Mouse (Mus musculus) megakaryocyte progenitor cell, adult 5-6 weeks (primary cell): ENCODE data around the gene Psmb9. TPM values are rescaled to one million over a fixed set of nuclear protein-coding genes. Genes with fewer than 3 reads are reported as not detected.
"Not testable (repeated sequence)": the region's sequence is repeated elsewhere in the genome, so short reads cannot be mapped to it uniquely, and the experiment has no call there.

Experiments
- ATAC-seq: replicated peaks from 2 replicates; pipeline ENCODE4 v1.8.0; 2016; ENCODE audit warnings: mild to moderate bottlenecking, moderate TSS enrichment, inconsistent platforms; ENCODE audit not compliant: poor library complexity
- total RNA-seq, 2 experiments: library from RNA; stranded (forward) in 1 of 2; stranded (reverse) in 1 of 2; fragments of 157-497, 149-512 nt in 1 of 2; fragments of 200-1000 nt in 1 of 2; gene quantifications; 2 replicates each; pipeline versions ENCODE4 v1.2.3 to v1.2.4; 2015 to 2017

Gene Psmb9
- total RNA-seq, 2 experiments from 2014 or later = 120 to 126 TPM

DNA sequence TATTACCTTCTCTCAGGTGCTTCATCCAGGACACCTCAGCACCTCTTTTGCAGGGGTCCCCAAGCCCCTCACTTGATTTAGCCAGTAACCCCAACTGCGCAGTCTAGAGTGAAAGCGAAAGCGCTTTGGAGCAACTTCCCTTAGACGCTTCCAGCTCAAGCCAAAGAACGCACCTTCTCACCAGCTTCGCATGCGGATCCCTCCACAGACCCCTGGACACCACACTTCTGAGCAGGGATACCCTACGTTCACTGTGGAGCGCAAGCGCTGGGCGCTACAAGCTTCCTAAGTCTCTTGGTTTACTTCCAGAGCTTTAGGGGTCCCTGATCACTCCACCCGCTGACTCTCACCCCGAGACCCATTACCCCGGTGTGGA, 691 bp downstream of the Psmb9 start:
- ATAC-seq = peak; percentile 11; the same call in 1 of the 2 replicates

- no peak for ATAC-seq
These were observed 2.0 kb downstream of the Psmb9 start for GRCm38 (mm10) chr17:34185526-34185925.

DNA sequence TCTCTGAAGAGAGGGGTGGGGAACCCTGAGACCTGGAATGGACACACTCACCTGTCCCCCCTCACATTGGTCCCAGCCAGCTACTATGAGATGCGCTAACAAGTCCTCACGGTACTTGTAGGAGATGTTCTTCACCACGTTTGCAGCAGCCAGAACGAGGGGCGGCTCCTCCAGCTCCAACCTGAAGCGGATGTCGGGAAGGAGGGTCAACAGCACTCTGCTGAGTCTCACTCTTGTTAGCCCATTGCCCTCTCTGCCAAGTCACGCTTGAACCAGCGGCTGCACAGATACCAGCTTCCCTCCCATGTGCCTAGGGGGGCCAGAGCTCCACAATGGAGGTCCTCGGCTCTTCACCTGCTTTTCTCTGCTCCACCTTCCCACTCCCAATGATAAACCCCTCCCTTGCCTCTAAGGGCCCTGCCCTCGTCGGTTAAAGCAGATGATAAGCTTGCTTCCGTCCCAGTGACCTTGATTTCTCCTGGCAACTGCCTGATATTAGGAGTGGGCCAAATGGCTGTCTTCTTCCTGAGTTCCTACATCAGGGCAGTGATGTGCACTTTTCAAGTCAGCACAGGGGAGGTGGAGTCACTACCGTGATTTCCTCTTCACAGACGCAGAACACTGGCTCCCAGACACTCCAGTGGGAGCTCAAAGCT, 3.9 kb downstream of the Psmb9 start:
- no peak for ATAC-seq

DNA sequence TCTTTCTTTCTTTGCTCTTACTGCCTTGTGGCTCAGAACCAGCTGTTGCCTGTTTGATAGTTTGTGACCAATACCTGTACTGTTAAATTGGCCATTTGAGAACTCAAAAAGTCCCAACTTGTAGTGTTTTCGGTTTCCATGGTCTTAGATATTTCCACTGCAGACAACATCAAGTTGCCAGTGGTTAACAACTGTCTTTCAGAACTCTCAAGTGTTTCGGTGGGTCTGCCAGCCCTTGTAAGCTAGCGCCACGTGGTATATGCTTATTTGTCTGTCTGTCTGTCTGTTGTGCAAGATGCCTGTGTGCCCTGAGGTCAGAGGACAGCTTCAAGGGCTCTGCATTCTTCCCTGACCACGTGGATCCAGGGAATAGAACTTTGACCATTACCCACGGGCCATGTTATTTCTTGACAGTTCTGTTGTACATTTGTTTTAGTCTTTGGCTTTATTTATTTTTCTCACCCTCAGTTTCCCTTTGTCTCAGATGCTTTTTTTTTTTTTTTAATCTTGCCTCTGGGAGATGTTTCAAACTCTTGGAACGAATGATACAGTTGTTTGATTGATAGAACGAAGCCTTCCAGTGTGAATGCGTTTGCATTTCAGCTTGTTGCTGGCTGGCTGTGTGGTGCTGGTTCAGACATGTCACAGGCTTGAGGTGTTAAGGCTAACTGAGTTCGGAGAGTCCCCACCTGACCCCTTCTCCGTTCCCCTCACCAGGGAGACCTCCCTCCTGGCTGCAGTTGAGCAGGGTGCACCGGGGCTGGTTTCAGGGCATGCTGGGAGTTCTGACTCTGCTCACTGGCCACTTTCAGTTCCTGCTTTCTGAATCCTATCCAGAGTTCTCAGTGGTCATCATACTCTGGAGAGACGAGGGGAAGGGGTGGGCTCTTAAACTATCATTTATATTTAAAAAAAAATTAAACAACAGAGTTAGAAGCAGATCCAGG, 7.4 kb downstream of the Psmb9 start:
- peak; percentile 58 for ATAC-seq

- no peak for ATAC-seq
These were observed 8.5 kb downstream of the Psmb9 start for GRCm38 (mm10) chr17:34179019-34179418.

DNA sequence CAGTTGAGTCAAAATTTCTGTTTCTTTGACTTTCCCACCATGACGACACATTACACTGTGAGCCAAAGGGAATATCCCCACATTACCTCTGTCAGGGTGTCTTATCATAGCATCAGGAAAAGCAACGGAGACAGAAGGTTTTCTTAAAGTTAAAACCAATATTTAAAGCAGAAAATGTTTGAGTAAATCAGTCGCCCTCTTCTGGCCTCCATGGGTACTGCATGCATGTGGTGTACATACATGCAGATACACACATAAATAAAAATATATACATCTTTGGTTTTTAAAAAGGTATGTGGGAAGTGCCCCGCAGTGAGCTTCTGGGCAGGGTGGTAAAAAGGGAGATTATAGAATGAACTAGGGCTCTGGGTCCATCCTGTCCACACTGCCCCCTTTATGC, 10.4 kb downstream of the Psmb9 start:
- ATAC-seq = no peak

- ATAC-seq = no peak
These were observed 13.5 kb downstream of the Psmb9 start for GRCm38 (mm10) chr17:34174075-34174474.

GRCm38 (mm10) chr17:34172528-34172927, 15.0 kb downstream of the Psmb9 start:
- ATAC-seq = no peak

DNA sequence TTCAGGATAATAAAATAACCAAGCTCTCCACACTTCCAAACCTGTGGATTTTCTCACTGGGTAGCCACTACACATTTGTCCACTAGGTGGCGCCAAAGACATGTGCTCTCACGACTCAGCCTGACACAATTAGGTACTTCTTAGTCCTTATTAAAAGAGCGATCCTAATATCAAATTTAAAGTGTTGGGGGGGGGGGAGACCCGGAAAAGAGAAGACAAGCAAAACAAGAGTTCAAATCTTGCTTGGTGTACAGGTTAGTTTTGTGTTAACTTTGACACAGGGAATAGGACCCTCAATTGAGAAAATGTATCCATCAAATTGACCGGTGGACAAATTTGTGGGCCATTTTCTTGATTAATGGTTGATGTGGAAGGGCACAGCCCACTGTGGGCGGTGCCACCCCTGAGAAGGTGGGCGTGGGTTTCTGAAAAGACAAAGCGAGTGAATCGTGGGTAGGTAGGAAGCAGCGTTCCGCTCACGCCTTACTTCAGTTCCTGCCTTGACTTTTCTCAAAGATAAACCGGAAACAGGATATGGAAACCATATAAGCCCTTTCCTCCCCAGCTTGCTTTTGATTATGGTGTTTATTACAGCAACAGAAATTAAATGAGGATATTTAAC, 16.6 kb downstream of the Psmb9 start:
- peak; percentile 93 for ATAC-seq

- 0 out of 2 replicates have a peak, but pooled peaks have one; percentile 21 for ATAC-seq
These were observed 17.1 kb downstream of the Psmb9 start for GRCm38 (mm10) chr17:34170487-34170876.

DNA sequence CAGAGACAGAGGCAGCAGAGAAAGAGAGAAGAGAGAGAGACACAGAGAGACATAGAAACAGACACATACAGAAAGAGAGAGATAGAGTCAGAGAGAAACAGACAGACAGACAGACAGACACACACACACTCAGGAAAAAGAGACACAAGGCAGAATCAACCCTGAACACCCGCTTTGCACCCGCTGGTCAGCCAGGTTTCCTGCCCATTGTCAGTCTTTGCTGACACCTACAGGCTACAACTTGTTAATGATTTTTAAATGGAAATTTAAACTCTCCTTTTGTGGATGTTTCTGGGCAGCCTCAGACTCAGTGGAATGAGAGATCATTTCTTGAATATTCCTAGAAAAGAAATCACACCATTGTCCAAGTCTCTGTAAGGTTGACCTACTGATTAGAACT, 18.3 kb downstream of the Psmb9 start:
- peak; percentile 53 for ATAC-seq

- ATAC-seq = peak; percentile 66
These were observed 22.4 kb downstream of the Psmb9 start for GRCm38 (mm10) chr17:34165033-34165730.

- peak; percentile 52; the same call in 1 of the 2 replicates for ATAC-seq
These were observed 23.2 kb downstream of the Psmb9 start for GRCm38 (mm10) chr17:34164202-34164895.

- no peak for ATAC-seq
These were observed 32.0 kb downstream of the Psmb9 start for GRCm38 (mm10) chr17:34155534-34155933.

- ATAC-seq = peak; percentile 90
These were observed 34.6 kb downstream of the Psmb9 start, which contains the start of gene H2-DMb1 for GRCm38 (mm10) chr17:34152923-34153322. H2-DMb1 (plus strand) TSS chr17:34153072.

- ATAC-seq = no peak
These were observed 42.6 kb downstream of the Psmb9 start for GRCm38 (mm10) chr17:34144960-34145371.

DNA sequence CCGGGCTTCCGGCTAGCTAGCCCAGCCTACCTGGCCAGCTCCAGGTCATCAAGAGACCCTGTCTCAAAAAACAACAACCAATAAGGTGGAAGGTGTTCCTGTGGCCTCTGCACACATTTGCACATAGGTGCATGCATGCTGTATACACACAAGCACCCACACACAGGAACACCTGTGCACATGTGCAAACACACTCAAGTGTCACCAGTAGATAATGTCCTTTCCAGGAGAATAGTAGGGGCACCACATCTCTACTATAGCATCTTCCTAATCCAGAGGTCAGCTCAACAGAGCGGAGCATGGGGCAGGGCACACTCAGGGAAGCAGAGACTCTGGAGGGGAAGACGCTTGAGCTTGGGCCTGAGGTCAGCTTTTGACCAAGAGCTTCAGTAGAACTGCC, 43.3 kb downstream of the Psmb9 start:
- not testable (repeated sequence) for ATAC-seq

GRCm38 (mm10) chr17:34143461-34143860, 44.1 kb downstream of the Psmb9 start:
- ATAC-seq = peak; percentile 17; the same call in 1 of the 2 replicates

DNA sequence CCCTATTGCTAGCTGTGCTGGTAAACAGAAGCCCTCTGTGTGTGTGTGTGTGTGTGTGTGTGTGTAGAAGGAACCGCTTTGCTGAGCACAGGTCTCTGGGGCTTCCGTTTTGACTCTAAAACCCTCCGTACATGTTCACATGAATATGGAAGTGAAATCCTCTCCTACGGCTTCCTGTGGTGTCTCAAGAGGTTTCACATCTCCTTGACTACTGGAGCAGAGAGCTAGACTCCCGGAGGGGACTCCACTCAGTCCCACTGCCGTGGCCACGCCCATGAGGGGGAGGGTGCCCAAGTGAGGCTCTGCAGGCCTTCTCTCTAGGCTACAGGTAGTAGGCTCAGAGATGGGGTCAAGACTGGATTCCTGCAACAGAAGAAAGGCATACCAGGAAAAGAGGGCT, 44.5 kb downstream of the Psmb9 start, which contains the start of gene H2-DMb2:
H2-DMb2 (plus strand) TSS at position 275 of the 400 bp plus-strand sequence.
- peak; percentile 88 for ATAC-seq

DNA sequence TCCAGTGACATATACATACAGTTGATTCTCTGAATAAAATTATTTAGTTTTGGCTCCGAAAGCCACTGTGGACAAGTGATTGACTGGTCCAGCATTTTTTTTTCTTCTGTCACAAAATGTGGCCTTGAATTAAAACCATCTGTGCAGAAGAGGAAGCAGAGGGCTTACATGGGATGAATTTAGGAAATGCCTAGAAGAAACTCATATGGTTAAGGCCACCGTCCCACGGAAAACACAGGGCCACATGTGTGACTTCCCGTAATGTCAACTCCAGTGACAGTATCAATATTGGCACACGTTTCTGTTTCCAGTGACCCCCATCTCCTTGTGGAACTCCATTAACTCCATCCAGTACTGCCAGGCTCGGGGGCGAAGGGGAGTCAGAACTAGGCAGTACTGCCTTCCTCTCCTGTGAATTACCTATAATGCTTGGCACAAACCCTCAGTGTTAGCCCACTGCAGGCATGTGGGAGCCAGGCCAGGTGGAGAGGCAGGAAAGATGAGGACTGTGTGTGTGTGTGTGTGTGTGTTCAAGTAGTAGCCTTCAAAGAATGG, 45.0 kb downstream of the Psmb9 start:
- peak; percentile 14; the same call in 1 of the 2 replicates for ATAC-seq
